Mouse (Mus musculus) kidney, embryonic 15.5 days (tissue): ENCODE measurements around the gene Zmat3. TPM values are rescaled to one million over a fixed set of nuclear protein-coding genes. Genes with fewer than 3 reads are reported as not detected.
A peak's percentile ranks its signal among the peaks of the same experiment; 100 is the strongest.

ENCODE experiments used
- ATAC-seq: fragments of 200-750 bp; cut with Nextera tagmentation; replicated peaks from 2 replicates; pipeline ENCODE4 v1.8.0; 2017; ENCODE audit warnings: moderate TSS enrichment; ENCODE audit not compliant: low FRiP score
- H3K27ac ChIP-seq: fragments of 300-500 bp; sonication (generic); 2 replicates; pipeline ENCODE4 v1.5.1; 2015; ENCODE audit warnings: mild to moderate bottlenecking, inconsistent platforms
- H3K27me3 ChIP-seq: fragments of 300-500 bp; sonication (generic); 2 replicates; pipeline ENCODE4 v1.6.1; 2015; ENCODE audit warnings: inconsistent platforms
- H3K36me3 ChIP-seq: fragments of 300-500 bp; sonication (generic); 2 replicates; pipeline ENCODE4 v1.6.1; 2015; ENCODE audit warnings: inconsistent platforms
- H3K4me1 ChIP-seq: fragments of 300-500 bp; sonication (generic); 2 replicates; pipeline ENCODE4 v1.6.1; 2015; ENCODE audit warnings: inconsistent platforms
- H3K4me2 ChIP-seq: fragments of 300-500 bp; sonication (generic); 2 replicates; pipeline ENCODE4 v1.6.1; 2015; ENCODE audit warnings: moderate library complexity, mild to moderate bottlenecking, inconsistent platforms
- H3K4me3 ChIP-seq: fragments of 300-500 bp; sonication (generic); replicated peaks from 2 replicates; pipeline ENCODE4 v1.5.1; 2015; ENCODE audit warnings: mild to moderate bottlenecking, inconsistent platforms
- H3K9ac ChIP-seq: fragments of 300-500 bp; sonication (generic); 2 replicates; pipeline ENCODE4 v1.6.1; 2015; ENCODE audit warnings: mild to moderate bottlenecking, inconsistent platforms
- H3K9me3 ChIP-seq: fragments of 300-500 bp; sonication (generic); replicated peaks from 2 replicates; pipeline ENCODE4 v1.6.1; 2016; ENCODE audit warnings: inconsistent platforms
- WGBS: fragments of 180-500 bp; shearing (Covaris S2); methylation state at CpG from one replicate; pipeline ENCODE4 v1.1.7; 2015; ENCODE audit warnings: mixed read lengths; 5-methylcytosine and 5-hydroxymethylcytosine counted together
- polyA plus RNA-seq: library from polyadenylated mRNA; unstranded; fragments of >200 nt; fragmentation: Nextera tagmentation; extraction: Ambion mirVana; gene quantifications from 2 replicates; pipeline ENCODE4 v1.2.1, GENCODE M21; 2015

The Zmat3 gene
- polyA plus RNA-seq, 1 experiment from 2014 or later: 4.6 TPM

DNA sequence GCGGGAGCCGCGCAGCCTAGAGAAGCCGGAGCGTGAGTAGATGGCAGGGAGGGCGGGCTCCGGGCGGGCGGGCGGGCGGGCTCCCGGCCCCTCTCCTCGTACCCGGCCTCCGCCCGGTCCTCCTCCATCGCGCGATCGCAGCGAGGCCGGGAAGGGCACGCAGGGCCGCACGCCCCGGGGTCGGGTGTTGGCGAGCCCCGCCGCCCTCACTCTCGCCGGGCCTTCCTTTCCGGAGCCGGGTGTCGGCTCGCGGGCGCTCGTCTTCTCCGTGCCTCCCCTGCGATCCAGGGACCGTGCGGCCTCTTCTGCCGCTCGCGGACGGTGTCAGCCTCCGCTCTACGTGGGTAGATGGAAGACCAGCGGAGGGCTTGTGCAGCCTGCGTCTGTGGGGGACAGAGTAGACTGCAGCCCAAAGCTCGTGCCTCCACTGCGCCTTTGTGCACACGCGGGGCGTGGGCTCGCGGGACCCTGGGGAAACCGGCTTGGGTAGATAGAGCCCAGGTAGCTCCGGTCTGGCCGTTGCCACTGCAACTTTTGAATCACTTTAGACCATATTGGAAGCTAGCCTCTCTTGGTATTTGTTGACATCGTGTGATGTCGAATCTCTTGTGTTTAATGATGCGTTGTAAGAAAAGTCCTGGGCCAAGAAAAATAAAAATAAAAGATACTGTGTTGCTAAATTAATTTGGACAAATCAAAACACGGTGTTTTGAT, 31.8 kb upstream of the Zmat3 start, which contains the start of gene Pik3ca:
Gene Pik3ca, plus strand, starts transcription at position 211 of the 714 bp plus-strand sequence.
- Histone ChIP-seq H3K4me1 (peaks cover 33% of the 10 kb centered on the region), H3K27ac (peak within 1 kb of the TSS; percentile 99), H3K27me3 (no peaks in the 10 kb centered on the region), H3K9me3 (no peaks in the 10 kb centered on the region), H3K4me3 (peak within 1 kb of the TSS; percentile 91), H3K4me2 (peak within 1 kb of the TSS; percentile 75), H3K9ac (peak within 1 kb of the TSS; percentile 93), H3K36me3 (no peaks in the 10 kb centered on the region)
- under 1% methylated on average over 48 of the region's 65 CpGs for WGBS
- ATAC-seq: peak; percentile 66

DNA sequence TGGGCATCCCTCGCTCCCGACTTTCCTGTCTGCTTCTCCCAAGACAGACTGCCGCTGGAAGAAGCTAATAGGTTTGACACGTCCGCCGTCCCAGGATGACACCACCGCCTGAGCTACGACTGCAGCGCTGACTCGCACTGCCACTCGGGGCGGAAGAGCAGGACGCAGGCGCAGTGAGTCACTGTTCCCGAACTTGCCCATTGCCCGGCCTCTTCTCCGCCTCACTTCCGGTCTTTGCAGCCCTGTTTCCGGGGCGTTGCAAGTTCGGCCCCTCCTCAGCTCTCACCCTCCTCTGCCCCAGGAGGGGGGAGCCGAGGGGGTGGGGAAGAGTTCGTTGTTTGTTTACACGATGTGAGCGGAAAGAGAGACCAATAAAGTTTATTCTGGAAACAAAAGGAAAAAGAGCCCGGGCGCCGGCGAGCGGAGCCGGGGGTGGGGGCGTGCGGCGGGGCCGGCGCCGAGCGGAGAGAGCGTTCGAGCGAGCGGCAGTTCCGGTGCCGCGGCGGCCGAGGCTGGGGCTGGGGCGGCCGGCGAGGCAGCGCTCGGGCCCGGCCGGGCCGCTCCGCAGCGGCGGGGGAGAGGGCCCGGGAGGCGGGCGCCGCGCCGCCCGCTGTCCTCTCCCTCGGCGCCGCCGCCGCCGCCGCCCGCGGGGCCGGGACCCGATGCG, 31.1 kb upstream of the Zmat3 start:
- Histone ChIP-seq H3K27me3 (no peaks in the 10 kb centered on the region), H3K9me3 (no peaks in the 10 kb centered on the region), H3K27ac (peak overlapping the region; percentile 99), H3K4me3 (peak overlapping the region; percentile 91), H3K4me2 (peak overlapping the region; percentile 75), H3K4me1 (peaks cover 33% of the 10 kb centered on the region), H3K9ac (peak overlapping the region; percentile 93), H3K36me3 (no peaks in the 10 kb centered on the region)
- 1% methylated on average over 42 of the region's 77 CpGs for WGBS
- ATAC-seq: peak; percentile 98

DNA sequence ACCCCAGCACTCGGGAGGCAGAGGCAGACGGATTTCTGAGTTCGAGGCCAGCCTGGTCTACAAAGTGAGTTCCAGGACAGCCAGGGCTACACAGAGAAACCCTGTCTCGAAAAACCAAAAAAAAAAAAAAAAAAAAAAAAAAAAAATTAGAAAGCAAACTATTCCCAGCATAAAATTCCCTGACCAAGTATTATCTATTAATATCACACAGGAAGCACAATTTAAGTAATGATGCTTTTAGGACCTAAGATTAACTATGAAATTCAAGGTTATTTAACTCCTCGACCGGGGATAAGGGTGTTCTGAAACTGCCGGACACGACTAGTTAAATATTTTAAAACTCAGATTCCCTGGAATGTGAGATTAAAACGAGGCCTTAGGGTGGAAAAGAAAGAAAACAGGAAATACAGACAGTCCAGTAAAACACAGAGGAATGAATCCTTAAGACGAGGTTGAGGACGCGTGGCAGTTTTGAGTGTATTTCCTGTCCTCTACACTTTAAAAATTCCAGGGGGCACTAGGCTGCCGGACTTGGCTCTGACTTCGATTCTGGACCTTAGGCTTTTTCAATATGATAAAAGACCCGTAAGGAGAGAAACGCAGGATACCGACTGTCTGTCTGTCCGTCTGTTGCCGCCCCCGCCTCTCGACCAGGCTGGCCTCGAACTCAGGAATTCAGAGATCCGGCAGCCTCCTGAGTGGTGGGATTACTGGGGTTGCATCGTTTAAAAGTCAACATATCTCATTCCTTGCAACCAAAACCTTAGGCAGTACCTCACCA, 30.1 kb upstream of the Zmat3 start:
- no peaks in the 10 kb centered on the region for H3K9me3 ChIP-seq
- peak; percentile 1; the same call in 1 of the 2 replicates for ATAC-seq
- WGBS: 19% methylated on average over 24 of the region's 24 CpGs

DNA sequence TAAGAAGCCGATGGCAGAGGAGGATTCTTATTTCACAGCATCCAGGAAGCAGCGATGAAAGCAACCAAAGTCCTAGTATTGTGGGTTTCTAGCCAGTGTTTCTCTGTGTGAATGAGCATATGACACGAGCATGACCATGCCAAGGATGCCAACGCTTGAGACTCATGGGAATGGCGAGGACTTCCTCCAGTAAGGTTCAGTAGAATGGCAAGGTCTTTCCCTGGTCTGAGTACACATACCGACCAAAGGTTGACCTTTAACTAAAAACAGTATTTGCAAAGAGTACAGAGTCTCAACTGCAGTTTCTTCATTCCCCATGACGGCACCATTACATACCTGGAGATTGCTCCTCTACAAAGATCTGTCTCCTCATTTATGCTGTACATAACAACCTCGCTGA, 28.2 kb upstream of the Zmat3 start:
- Histone ChIP-seq H3K36me3 (no peaks in the 10 kb centered on the region), H3K4me1 (peaks cover 11% of the 10 kb centered on the region), H3K9ac (no peak overlapping the region), H3K27ac (no peak overlapping the region), H3K4me2 (no peak overlapping the region), H3K27me3 (no peaks in the 10 kb centered on the region), H3K4me3 (no peak overlapping the region), H3K9me3 (no peaks in the 10 kb centered on the region)
- no peak for ATAC-seq
- 86% methylated on average over 8 of the region's 8 CpGs for WGBS

More for the DNA sequence above, 30.1 kb upstream of the Zmat3 start:
- H3K4me1 ChIP-seq: peaks cover 28% of the 10 kb centered on the region
- peak overlapping the region; percentile 50 for H3K9ac ChIP-seq
- peak overlapping the region; percentile 99 for H3K27ac ChIP-seq
- peak overlapping the region; percentile 91 for H3K4me3 ChIP-seq
- H3K4me2 ChIP-seq: peak overlapping the region; percentile 75
- no peaks in the 10 kb centered on the region for H3K36me3 ChIP-seq
- no peaks in the 10 kb centered on the region for H3K27me3 ChIP-seq

DNA sequence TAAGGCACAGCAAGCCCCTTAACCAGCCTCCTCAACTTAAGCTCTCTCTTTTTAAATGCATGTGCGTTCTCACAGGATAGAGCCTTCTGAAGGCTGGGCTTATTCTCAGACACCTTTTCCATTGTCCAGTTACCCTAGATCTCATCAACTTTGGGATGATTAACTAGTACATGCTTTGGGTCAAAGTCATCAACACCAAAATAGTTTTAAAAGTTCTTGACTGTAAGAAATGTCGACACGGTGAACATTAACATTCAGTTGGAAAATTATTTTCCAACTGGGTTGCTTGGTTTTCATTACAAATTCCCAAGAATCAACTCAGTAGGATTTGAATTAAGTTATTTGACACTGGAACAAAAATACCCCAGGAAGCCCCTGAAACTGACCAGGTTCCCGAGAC, 27.0 kb upstream of the Zmat3 start:
- Histone ChIP-seq H3K4me1 (peaks cover 5% of the 10 kb centered on the region; the same call in 1 of the 2 replicates), H3K9me3 (no peaks in the 10 kb centered on the region), H3K9ac (no peak overlapping the region), H3K27me3 (no peaks in the 10 kb centered on the region), H3K4me3 (no peak overlapping the region), H3K36me3 (no peaks in the 10 kb centered on the region), H3K27ac (no peak overlapping the region), H3K4me2 (no peak overlapping the region)
- no peak for ATAC-seq
- WGBS: 87% methylated on average over 4 of the region's 4 CpGs

DNA sequence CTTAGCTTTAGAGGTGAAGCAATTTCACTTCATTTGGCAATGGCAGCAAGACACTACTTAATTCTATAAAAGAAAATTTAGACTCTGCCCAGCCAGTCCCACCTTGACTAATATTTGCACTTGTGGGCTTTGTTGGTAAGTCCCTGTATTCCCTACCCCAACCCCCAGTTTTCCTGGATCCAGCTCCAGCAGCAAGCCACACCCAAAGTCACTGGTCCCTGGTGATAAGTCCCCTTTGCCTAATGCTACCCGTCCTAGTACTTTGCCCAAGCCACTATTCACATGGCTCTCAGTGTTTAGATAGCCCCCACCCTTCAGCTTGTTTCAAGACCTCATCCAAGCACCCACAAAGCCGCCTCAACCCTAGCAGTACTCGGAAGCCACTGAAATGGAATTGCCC, 15.7 kb upstream of the Zmat3 start:
- no peak overlapping the region for H3K9ac ChIP-seq
- H3K4me1 ChIP-seq: no peaks in the 10 kb centered on the region
- 70% methylated on average over 3 of the region's 3 CpGs for WGBS
- H3K4me3 ChIP-seq: no peak overlapping the region
- H3K27ac ChIP-seq: no peak overlapping the region
- H3K4me2 ChIP-seq: no peak overlapping the region
- no peaks in the 10 kb centered on the region for H3K36me3 ChIP-seq
- no peak for ATAC-seq
- H3K27me3 ChIP-seq: no peaks in the 10 kb centered on the region
- no peaks in the 10 kb centered on the region for H3K9me3 ChIP-seq

DNA sequence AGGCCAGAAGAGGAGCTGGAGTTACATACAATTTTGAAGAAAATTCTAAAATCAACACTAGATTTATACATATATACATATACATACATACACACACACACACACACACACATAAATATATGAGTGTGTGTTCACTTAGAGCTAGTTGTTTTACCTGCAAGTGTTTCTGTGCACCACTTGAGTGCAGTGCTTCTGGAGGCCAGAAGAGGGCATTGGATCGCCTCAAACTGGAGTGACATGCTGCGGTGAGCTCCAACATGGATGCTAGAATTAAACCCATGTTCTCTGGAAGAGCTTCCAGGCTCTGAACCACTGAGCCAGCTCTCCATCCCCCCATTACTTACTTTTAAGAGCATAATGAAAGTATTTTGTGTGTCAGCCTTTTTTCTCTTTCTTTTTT, 14.1 kb upstream of the Zmat3 start:
- no peak for ATAC-seq
- no peak overlapping the region for H3K9ac ChIP-seq
- no peak overlapping the region for H3K4me3 ChIP-seq
- H3K27me3 ChIP-seq: no peaks in the 10 kb centered on the region
- no peaks in the 10 kb centered on the region for H3K36me3 ChIP-seq
- H3K4me2 ChIP-seq: no peak overlapping the region
- no peak overlapping the region for H3K27ac ChIP-seq
- 38% methylated on average over 2 of the region's 2 CpGs for WGBS
- no peaks in the 10 kb centered on the region for H3K4me1 ChIP-seq
- H3K9me3 ChIP-seq: no peaks in the 10 kb centered on the region

DNA sequence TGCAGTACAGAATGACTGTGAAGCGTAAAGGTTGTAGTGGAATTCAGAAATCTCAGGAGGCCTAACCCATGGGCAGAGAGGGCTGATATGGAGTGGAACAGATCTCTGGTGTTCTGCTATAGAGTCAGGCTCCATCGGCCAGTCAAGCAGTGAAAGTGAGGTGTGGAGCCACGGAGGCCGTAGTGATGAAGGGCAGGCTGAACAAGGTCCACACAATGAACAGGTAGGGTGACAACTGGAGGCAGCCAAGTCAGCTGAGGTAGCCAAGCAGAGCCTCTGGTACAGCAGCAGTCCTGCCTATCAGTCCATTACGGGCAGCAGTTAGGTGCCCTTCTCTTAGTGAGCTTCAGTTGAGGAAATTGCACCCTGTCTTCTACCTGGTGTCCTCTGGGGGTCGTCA, 7.4 kb upstream of the Zmat3 start:
- no peak overlapping the region for H3K27ac ChIP-seq
- H3K27me3 ChIP-seq: no peaks in the 10 kb centered on the region
- no peaks in the 10 kb centered on the region for H3K36me3 ChIP-seq
- H3K4me1 ChIP-seq: no peaks in the 10 kb centered on the region
- no peak for ATAC-seq
- H3K9me3 ChIP-seq: no peaks in the 10 kb centered on the region
- WGBS: 73% methylated on average over 6 of the region's 6 CpGs
- H3K4me2 ChIP-seq: no peak overlapping the region
- no peak overlapping the region for H3K4me3 ChIP-seq
- H3K9ac ChIP-seq: no peak overlapping the region

DNA sequence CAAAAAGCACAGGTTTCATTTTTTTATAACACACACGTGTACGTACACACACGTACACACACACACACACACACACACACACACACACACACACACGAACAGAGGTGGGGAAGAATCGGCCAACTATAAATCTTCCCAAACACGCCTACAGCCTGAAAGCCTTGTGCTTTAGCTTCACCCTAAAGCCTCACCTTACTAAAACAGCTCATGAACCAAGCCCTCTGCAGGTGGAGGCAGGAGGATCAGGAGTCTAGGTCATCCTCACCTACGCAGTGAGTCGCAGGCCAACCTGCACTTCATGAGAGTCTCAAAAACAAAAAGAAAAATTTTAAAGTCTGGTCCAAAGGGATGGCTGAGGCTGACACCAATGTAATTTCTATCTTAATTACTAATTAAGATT, 6.7 kb upstream of the Zmat3 start:
- WGBS: 77% methylated on average over 8 of the region's 8 CpGs
- H3K4me1 ChIP-seq: no peaks in the 10 kb centered on the region
- no peak overlapping the region for H3K27ac ChIP-seq
- no peaks in the 10 kb centered on the region for H3K9me3 ChIP-seq
- ATAC-seq: no peak
- H3K4me2 ChIP-seq: no peak overlapping the region
- H3K4me3 ChIP-seq: no peak overlapping the region
- H3K9ac ChIP-seq: no peak overlapping the region
- H3K27me3 ChIP-seq: no peaks in the 10 kb centered on the region
- H3K36me3 ChIP-seq: no peaks in the 10 kb centered on the region

DNA sequence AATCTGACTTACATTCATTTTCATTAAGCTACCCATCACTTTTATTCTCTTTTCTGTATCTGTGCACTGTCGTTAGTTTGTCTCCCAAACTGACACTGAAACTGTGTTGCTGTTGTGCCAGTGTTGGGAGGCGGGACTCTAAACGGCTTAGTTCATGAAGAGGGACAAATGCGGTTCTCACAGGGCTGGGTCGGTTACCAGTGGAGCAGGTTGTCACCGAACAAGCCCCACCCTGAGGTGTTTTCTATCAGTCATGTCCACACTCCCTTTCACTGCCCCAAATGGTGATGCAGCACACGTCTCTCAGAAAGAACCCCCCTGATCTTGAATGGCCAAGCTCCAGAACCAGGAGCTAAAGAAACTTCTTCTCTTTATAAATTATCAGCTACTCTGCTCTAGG, 6.1 kb upstream of the Zmat3 start:
- no peak overlapping the region for H3K9ac ChIP-seq
- no peaks in the 10 kb centered on the region for H3K4me1 ChIP-seq
- no peaks in the 10 kb centered on the region for H3K9me3 ChIP-seq
- H3K27me3 ChIP-seq: no peaks in the 10 kb centered on the region
- no peak overlapping the region for H3K4me3 ChIP-seq
- no peak overlapping the region for H3K27ac ChIP-seq
- ATAC-seq: no peak
- 72% methylated on average over 7 of the region's 7 CpGs for WGBS
- no peak overlapping the region for H3K4me2 ChIP-seq
- no peaks in the 10 kb centered on the region for H3K36me3 ChIP-seq

DNA sequence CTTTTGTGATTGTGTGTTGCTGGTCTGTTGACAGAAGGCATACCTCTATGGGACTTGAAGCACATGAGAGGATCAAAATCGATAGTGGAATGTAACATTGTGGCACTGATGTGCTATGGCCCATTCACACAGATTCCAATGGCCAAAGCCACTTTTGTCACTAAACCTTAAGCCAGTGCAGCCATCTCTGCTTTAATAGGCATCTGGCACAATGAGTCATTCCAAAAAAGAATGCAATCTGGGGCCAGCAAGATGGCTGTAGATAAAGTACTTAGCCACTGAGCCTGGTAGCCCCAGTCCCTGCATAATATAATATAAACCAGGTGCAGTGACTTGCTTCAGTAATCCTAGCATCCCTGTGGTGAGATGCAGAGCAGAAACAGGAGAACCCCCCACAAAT, 1.7 kb upstream of the Zmat3 start:
- Histone ChIP-seq H3K4me2 (no peak overlapping the region), H3K9me3 (no peaks in the 10 kb centered on the region), H3K9ac (no peak overlapping the region), H3K4me3 (no peak overlapping the region), H3K27ac (no peak overlapping the region), H3K4me1 (peaks cover 15% of the 10 kb centered on the region), H3K36me3 (no peaks in the 10 kb centered on the region), H3K27me3 (no peaks in the 10 kb centered on the region; the same call in 1 of the 2 replicates)
- 92% methylated on average over 1 of the region's 1 CpGs for WGBS
- ATAC-seq: no peak

DNA sequence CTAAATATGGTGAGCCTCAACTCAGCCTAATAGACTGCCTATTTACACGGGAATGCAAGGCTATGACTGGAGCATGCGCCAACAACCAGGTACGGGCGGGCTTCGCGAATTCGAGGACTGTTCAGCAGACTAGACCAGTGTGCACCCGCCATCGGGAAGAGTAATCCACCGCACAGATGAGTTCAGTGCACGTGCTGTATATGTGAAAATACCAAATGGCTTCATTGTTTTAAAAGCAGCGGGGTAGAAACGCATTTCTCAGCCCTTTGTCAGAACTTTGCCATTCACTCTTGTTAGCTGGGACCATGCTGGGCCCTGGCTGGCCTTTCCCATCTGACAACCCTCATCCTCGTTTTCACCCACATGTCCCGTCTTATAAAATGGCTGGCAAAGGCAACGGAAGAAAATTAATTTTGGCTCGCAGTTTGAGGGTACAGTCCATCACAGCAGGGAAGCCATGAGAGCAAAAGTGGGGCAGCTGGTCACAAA, 476 bp upstream of the Zmat3 start:
- Histone ChIP-seq H3K4me1 (peaks cover 17% of the 10 kb centered on the region), H3K4me3 (peak overlapping the region; percentile 70), H3K36me3 (no peaks in the 10 kb centered on the region), H3K9me3 (no peaks in the 10 kb centered on the region), H3K27ac (no peak overlapping the region), H3K9ac (no peak overlapping the region), H3K4me2 (peak overlapping the region; percentile 89), H3K27me3 (no peaks in the 10 kb centered on the region; the same call in 1 of the 2 replicates)
- no peak for ATAC-seq
- 70% methylated on average over 17 of the region's 17 CpGs for WGBS
